Mouse (Mus musculus) liver, postnatal 0 days (tissue): ENCODE results near the gene Mpv17l2.

Experiments
- CTCF ChIP-seq: sonication (generic); IDR thresholded peaks from 2 replicates; pipeline ENCODE4 v1.5.1; 2016; ENCODE audit warnings: antibody characterized with exemption, low read depth
- EP300 ChIP-seq: IDR thresholded peaks from 2 replicates; pipeline ENCODE4 v1.6.1; 2016; ENCODE audit warnings: antibody characterized with exemption, low read depth, mild to moderate bottlenecking

GRCm38 (mm10) chr8:70806541-70806940 is 45.8 kb upstream of the Mpv17l2 start:
- no peak; the same call in 1 of the 2 replicates for TF ChIP-seq EP300
- no peak for TF ChIP-seq CTCF
